Mouse (Mus musculus) central nervous system, embryonic 14 days (tissue): Measurements from ENCODE around the gene Mettl5. TPM values are rescaled to one million over a fixed set of nuclear protein-coding genes. Genes with fewer than 3 reads are reported as not detected.

Source experiments
- polyA plus RNA-seq: library from polyadenylated mRNA; depleted of rRNA; stranded (reverse); fragments of >200 nt; gene quantifications from 2 replicates; pipeline ENCODE4 v1.2.3, GENCODE M21; 2012; rRNA removed

Gene Mettl5
- 13.6 and 13.7 TPM in 2 replicates for polyA plus RNA-seq

GRCm38 (mm10) chr2:69885451-69886305 lies at the start of gene Mettl5:
Mettl5 (minus strand) TSS chr2:69885615.

GRCm38 (mm10) chr2:69897039-69897617 lies 11.7 kb upstream of the Mettl5 start, which contains the start of gene Ubr3:
Ubr3 (plus strand) TSS chr2:69897246.

GRCm38 (mm10) chr2:69861485-69862091 lies 23.8 kb downstream of the Mettl5 start, which contains the start of gene Ssb:
Ssb (plus strand) TSS chr2:69861562.

GRCm38 (mm10) chr2:69821711-69822110 lies 63.7 kb downstream of the Mettl5 start, which contains the start of gene Klhl23:
Klhl23 (plus strand) TSS chr2:69821944.

Other genes with a start within 250 kb of the Mettl5 start
- gene Bbs5, start 238.4 kb downstream of the Mettl5 start, polyA plus RNA-seq, result 21.6 and 22.6 TPM in 2 replicates
- gene Klhl41, start 215.5 kb downstream of the Mettl5 start, polyA plus RNA-seq, result 0.36 and 4.3 TPM in 2 replicates
- 13.1 and 14.6 TPM in 2 replicates for gene Fastkd1, start 172.1 kb downstream of the Mettl5 start, polyA plus RNA-seq
- gene Ppig, start 163.1 kb downstream of the Mettl5 start, polyA plus RNA-seq, result 26.1 and 27.0 TPM in 2 replicates
- 3.9 and 4.9 TPM in 2 replicates for gene Ccdc173, start 96.0 kb downstream of the Mettl5 start, polyA plus RNA-seq
- gene Phospho2, start 96.0 kb downstream of the Mettl5 start, polyA plus RNA-seq, result 36.4 and 39.3 TPM in 2 replicates
- 42.5 and 42.8 TPM in 2 replicates for gene Klhl23, start 63.7 kb downstream of the Mettl5 start, polyA plus RNA-seq
- 166 and 188 TPM in 2 replicates for gene Ssb, start 24.1 kb downstream of the Mettl5 start, polyA plus RNA-seq
- 43.4 and 44.4 TPM in 2 replicates for gene Ubr3, start 11.6 kb upstream of the Mettl5 start, polyA plus RNA-seq
- 0.38 and 0.44 TPM in 2 replicates for gene Myo3b, start 153.5 kb upstream of the Mettl5 start, polyA plus RNA-seq